Comparison of ENCODE assay signal across 1 mouse cellular context in the genomic region with DNA sequence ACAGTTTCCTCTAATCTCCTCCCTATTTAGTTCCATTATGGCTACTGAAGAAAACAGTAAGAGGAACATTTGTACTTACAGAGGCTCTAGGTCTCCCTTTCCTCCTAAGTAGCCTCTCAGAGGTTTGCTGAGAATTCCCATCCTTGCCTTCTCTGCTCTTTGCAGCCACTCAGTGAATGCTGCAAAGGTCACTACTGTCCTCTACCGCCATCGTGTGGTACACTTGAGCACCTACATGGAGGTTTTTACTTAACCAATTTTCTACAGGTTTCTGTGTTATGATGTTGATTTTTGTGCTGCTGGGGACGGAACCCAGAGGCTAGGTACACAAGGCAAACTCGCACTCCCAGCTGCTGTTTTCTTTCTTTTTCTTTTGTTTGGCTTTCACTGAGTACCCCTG.
TF ChIP-seq lines count a peak whose summit lies in the region.

No protein-coding gene starts in this region.

TF ChIP-seq in C2C12, 6 proteins besides CTCF, POLR2A, EP300 and RAD21:
- TF ChIP-seq CEBPB (IDR thresholded peaks at IDR 0.05; ENCODE audit: low read depth) = no peak
- no peak for TF ChIP-seq MAX (IDR thresholded peaks at IDR 0.05)
- no peak for TF ChIP-seq MYOD1 (IDR thresholded peaks at IDR 0.05; ENCODE audit: control insufficient read depth, insufficient read length, low read depth)
- TF ChIP-seq MYOG (IDR thresholded peaks at IDR 0.05; ENCODE audit: control insufficient read depth, extremely low read depth, insufficient read length) = no peak
- TF ChIP-seq USF1 (IDR thresholded peaks at IDR 0.05; ENCODE audit: low read depth) = no peak
- TF ChIP-seq FOSL1 (IDR thresholded peaks at IDR 0.05; ENCODE audit: insufficient read depth, low read length, poor library complexity, severe bottlenecking) = no peak
TF ChIP-seq in C2C12: peak in this region for 0.
